Mouse (Mus musculus): Measurements from ENCODE around the gene Ap4b1.

The Ap4b1 gene

GRCm38 (mm10) chr3:103808891-103809798, at the start of gene Ap4b1, which contains the start of the genes Dclre1b and Gm43064:
Gene Ap4b1 (plus strand): TSS chr3:103809520.
Gene Dclre1b (minus strand): TSS chr3:103809444.
Gene Gm43064 (plus strand): TSS chr3:103809573.
- in situ Hi-C loops (cut with MboI, MseI) = loop anchor here (25.0 kb wide), 1 partner anchor 628 kb away; no protein-coding TSS in a partner anchor

GRCm38 (mm10) chr3:103766789-103767188, 42.5 kb upstream of the Ap4b1 start:
- in situ Hi-C loops (cut with MboI, MseI) = no loop called here

- in situ Hi-C loops (cut with MboI, MseI) = no loop called here
These were observed 37.7 kb upstream of the Ap4b1 start for GRCm38 (mm10) chr3:103771531-103772130.

- in situ Hi-C loops (cut with MboI, MseI) = no loop called here
These were observed 36.5 kb upstream of the Ap4b1 start for GRCm38 (mm10) chr3:103772846-103773245.

- in situ Hi-C loops (cut with MboI, MseI) = no loop called here
These were observed 35.8 kb upstream of the Ap4b1 start for GRCm38 (mm10) chr3:103773508-103773907.

GRCm38 (mm10) chr3:103774009-103774408, 35.3 kb upstream of the Ap4b1 start:
- in situ Hi-C loops (cut with MboI, MseI) = no loop called here

- in situ Hi-C loops (cut with MboI, MseI) = no loop called here
These were observed 31.4 kb upstream of the Ap4b1 start for GRCm38 (mm10) chr3:103777940-103778339.

- in situ Hi-C loops (cut with MboI, MseI) = no loop called here
These were observed 30.7 kb upstream of the Ap4b1 start for GRCm38 (mm10) chr3:103778660-103779059.

- in situ Hi-C loops (cut with MboI, MseI) = no loop called here
These were observed 30.1 kb upstream of the Ap4b1 start for GRCm38 (mm10) chr3:103779183-103779582.

GRCm38 (mm10) chr3:103780271-103780670, 29.0 kb upstream of the Ap4b1 start:
- in situ Hi-C loops (cut with MboI, MseI) = no loop called here

- in situ Hi-C loops (cut with MboI, MseI) = no loop called here
These were observed 28.5 kb upstream of the Ap4b1 start for GRCm38 (mm10) chr3:103780777-103781176.

- in situ Hi-C loops (cut with MboI, MseI) = no loop called here
These were observed 26.3 kb upstream of the Ap4b1 start for GRCm38 (mm10) chr3:103782844-103783609.

- in situ Hi-C loops (cut with MboI, MseI) = no loop called here
These were observed 22.1 kb upstream of the Ap4b1 start for GRCm38 (mm10) chr3:103787225-103787624.

GRCm38 (mm10) chr3:103789096-103789495, 20.2 kb upstream of the Ap4b1 start:
- in situ Hi-C loops (cut with MboI, MseI) = no loop called here

GRCm38 (mm10) chr3:103789891-103790345, 19.4 kb upstream of the Ap4b1 start:
- in situ Hi-C loops (cut with MboI, MseI) = loop anchor here (5.0 kb wide), 1 partner anchor 82 kb away; no protein-coding TSS in a partner anchor

- in situ Hi-C loops (cut with MboI, MseI) = loop anchor here (5.0 kb wide), 1 partner anchor 82 kb away; no protein-coding TSS in a partner anchor
These were observed 18.8 kb upstream of the Ap4b1 start for GRCm38 (mm10) chr3:103790346-103791145.

- in situ Hi-C loops (cut with MboI, MseI) = loop anchor here (5.0 kb wide), 1 partner anchor 81 kb away; no protein-coding TSS in a partner anchor
These were observed 17.9 kb upstream of the Ap4b1 start, which contains the start of gene Hipk1 for GRCm38 (mm10) chr3:103791230-103792110. Gene Hipk1 (minus strand): TSS chr3:103791563.

GRCm38 (mm10) chr3:103792111-103792406, 17.3 kb upstream of the Ap4b1 start:
- in situ Hi-C loops (cut with MboI, MseI) = loop anchor here (5.0 kb wide), 1 partner anchor 80 kb away; no protein-coding TSS in a partner anchor

- in situ Hi-C loops (cut with MboI, MseI) = loop anchor here (5.0 kb wide), 1 partner anchor 80 kb away; no protein-coding TSS in a partner anchor
These were observed 16.8 kb upstream of the Ap4b1 start for GRCm38 (mm10) chr3:103792566-103792965.

- in situ Hi-C loops (cut with MboI, MseI) = no loop called here
These were observed 12.9 kb upstream of the Ap4b1 start for GRCm38 (mm10) chr3:103796389-103796788.

Measured in T-helper 1 cell (primary cell).